Mouse (Mus musculus): Measurements from ENCODE around the gene Cel.
A peak's percentile ranks its signal among the peaks of the same experiment; 100 is the strongest.

The Cel gene

DNA sequence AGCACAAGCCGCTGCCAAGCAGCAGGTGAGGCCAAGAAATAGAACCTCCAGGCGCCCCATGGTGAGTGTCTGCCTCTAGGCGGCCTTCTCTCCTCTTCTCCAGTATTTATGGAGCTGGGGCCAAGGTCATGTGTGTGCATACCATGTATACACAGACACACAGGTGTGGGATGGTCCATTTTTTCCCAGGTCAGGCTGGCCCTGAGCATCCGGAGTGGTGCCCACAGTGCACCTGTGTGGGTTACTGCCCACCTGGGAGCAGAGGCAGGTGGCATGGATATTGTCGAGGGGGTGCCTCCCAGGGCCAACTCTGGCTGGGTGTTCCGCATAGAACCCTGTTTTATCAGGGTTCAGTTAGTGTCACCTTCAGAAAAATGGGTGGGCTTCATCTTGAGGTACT lies at the start of gene Cel:
Gene Cel, minus strand, starts transcription at position 101 of the 400 bp plus-strand sequence.
- no peak for DNase-seq

DNA sequence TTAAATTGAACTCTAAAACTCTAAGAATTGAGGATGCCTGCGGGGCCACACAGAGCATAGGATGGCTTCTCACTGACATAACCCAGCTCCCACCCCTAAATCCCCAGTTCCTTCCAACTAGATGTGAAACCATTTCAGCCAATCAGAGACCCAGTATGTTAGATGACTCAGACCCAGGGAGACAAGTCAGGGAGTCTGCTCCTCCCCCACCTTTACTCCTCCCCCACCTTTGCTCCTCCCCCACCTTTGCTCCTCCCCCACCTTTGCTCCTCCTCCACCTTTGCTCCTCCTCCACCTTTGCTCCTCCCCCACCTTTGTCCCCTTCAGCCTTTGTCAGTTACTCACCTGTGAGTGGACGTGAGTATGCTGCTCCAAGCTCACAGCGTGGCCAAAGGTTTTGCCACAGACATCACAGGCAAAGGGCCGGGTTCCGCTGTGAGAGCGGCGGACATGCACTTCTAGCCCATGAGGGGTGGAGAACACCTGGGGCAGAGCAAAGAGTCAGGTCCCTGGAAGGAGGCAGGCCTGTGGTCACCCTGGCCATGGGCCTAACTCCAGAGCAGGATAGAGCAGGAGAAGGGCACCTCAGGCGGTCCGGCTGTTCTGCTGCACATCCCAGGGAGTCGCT lies 49.3 kb upstream of the Cel start:
- DNase-seq: no peak

- no peak for DNase-seq
These were observed 48.2 kb upstream of the Cel start for GRCm38 (mm10) chr2:28611407-28611787.

DNA sequence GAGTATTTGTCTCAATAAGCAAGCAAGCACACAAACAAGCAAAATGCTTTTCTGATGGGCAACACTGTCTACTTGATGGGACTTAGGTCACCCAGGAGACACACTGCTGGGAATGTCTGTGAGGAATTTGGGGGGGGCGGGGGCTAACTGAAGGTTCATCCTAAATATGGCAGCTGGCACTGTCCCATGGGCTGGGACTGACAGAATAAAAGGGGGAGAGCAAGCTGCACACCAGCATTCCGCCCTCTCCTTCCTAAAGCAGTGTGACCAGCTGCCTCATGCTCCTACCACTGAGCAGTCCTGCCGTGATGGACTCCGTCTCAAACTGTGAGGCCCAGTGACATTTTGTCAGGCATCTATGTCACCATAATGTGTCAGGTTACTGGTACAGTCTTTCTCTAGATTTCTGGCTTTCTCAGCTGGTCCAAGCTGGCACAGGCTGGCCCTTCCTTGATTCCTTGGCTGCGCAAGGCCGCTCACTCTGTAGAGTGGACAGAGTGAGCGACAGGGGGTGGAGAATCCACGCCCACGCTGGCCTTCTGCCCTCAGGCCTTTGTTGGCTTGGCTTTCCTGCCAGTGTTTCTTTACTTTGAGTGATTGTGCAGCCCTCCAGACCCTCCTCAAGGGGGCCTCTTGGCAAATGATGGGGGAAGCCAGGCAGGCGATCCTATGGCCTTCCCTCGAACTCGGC lies 47.7 kb upstream of the Cel start:
- no peak for DNase-seq

- DNase-seq: no peak
These were observed 46.6 kb upstream of the Cel start for GRCm38 (mm10) chr2:28609851-28610250.

DNA sequence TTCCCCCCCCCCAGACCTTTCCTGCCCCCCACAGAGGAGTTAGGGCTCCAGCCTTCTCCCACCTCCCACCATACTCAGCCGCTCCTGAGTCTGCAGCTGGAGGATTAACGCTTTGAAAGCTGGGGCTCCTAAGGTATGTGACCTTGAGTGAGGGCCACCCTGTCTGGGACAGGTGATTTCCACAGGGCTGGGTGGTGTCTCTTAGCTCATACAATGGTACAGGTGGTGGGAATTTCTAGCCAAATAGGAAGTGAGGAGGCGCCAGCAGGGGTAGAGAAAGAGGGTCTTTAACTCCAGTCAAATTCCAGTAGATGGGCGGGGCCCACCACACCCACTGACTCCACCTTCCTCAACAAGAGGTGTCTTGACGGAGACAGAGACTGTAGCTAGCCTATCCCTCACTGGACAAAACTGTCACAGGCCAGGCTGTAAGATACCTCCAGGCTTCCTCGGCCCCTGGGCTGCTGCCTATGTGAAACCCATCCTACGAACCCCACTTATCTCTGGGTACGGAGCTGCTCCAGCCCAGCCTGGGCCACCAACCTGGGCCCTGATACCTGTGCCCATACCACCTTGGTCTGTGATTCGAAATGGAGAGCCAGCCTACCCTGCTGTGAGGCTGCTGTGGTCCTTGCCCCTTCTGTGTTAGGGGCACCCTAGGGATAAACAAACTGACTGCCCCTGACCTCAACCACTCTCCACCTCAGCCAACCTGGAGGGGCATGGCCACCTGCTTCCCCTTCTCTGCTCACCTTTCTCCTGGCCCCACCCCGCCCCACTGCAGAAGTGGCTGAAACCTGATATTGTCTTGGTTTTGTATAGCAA lies 44.4 kb upstream of the Cel start:
- no peak for DNase-seq

- DNase-seq: no peak
These were observed 43.6 kb upstream of the Cel start for GRCm38 (mm10) chr2:28606601-28607340.

GRCm38 (mm10) chr2:28605789-28606541 lies 42.8 kb upstream of the Cel start:
- DNase-seq: no peak

DNA sequence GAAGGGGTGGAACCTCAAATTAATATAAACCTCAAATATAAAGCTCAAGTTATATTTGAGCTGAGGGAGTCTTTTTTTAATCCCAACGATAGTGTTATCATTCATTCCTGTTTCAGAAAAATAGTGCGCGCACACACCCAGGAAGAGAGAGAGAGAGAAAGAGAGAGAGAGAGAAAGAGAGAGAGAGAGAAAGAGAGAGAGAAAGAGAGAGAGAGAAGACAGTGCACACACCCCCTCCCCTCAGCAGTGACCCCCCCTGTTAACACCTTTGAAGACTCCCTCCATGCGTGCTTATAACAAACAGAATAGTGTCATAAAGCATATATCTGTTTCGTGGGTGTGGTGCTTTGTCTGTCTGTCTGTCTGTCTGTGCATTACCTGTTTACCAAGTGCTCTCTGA lies 40.3 kb upstream of the Cel start:
- no peak for DNase-seq

- no peak for DNase-seq
These were observed 38.8 kb upstream of the Cel start for GRCm38 (mm10) chr2:28601720-28602590.

DNA sequence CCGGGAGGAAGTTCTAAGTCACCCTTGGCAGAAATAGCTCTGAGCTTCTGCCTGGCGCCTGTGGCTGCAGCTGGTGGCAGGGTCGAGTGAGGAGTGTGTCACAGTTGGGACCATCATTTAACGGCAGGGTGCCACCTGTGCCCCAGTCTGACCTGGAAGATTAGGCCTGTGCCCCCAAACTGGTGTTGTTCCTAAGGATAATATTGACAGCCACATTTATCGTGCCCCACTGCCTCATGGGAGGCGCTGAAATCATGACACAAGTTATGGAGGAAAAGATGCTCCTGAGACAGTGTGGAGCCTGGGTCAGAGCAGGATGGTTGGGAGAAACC lies 36.3 kb upstream of the Cel start:
- no peak for DNase-seq

DNA sequence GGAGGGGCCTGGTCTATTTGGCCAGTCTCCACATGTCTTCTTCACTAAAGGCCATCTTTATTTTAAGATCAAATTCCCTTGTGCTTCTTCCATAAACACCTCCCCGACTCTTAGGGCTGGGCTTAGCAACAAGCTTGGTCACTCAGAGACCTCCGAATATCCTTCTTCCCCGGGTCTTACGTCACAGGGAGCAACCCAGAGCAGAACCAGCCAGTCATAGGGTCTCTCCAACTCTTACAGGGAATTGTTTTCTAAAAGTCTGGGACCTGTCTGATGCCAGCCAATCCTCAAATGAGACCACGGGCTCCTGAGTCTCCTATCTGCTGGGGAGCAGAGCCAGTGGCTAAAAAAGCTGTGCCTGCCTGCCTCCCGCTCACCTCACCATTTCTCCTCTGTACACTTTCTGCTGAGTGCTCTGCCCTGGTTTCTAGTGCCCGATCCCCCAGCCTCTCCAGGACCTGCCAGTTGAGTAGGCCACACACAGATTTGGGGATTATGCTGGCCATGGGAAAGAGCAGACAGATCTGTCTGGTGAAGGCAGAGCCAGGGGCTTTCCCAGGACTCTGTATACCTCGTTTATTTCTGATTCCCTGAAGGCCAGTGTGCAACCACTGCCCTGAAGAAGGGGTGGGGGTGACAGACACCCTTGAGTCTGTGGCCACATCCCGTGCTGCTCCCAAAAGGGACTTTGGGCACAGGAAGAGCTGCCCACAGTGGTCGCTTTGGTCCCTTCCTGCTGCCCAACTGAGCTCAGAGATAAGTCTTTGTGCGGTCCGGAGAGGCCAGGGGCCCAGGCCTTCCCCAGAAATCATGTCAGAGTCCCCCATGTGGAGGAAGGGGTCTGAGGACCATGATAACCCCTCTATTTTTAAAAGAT lies 35.7 kb upstream of the Cel start:
- DNase-seq: no peak

DNA sequence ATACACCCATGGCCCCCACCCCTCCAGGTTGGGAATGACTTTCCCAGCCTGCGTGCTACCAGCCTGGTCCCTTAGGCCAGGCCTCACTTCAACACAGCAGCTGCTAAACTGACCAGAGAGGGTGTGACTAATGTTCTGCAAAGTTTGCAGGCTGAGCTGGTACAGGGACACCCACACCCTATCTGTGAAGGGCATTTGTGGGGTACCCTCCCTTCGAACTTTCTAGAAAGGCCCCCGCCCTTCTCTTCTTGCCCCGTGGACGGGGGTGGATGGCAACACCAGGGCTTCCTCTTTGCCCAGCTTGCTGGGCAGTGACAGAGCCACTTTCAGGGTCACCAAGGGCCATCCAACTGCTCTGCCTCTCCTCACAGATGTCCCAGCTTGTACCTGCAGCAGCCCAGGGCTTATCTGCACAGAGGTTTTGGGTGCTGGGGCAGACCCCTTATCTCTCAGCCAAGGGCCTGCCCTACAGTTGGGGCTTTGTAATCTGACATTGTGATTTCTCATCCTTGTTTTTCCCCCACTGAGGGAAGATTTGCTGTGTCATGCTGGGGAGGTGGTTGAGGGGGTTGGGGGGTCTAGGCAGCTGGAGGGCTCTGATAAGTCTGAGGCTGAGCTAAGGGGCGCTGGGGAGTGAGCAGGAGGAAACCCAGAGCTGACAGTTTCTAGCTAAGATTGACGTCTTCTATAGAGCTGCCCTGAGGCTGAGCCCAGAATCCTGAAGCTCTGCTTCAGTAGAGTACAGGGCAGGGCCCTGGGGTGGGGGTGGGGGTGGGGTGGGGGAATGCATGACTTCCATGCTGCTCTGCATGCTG lies 34.7 kb upstream of the Cel start:
- no peak for DNase-seq

DNA sequence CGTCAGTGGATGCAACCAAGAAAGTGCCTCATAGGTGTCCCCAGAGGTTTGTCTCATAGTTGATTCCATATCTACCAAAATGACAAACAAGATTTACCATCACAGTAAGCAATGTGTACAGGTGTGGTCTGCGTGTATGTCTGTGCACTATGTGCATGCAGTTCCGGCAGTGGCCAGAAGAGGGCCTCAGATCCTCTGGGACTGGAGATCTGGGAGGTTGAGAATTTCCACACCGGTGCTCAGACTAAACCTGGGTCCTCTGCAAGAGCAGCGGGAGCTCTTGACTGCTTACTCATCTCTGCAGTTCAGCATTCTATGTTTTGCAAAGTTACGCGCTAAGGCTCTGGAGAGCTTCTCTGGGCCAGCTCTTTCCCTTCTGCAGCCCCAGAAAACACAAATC lies 33.8 kb upstream of the Cel start:
- DNase-seq: no peak

- no peak for DNase-seq
These were observed 32.8 kb upstream of the Cel start for GRCm38 (mm10) chr2:28596021-28596420.

DNA sequence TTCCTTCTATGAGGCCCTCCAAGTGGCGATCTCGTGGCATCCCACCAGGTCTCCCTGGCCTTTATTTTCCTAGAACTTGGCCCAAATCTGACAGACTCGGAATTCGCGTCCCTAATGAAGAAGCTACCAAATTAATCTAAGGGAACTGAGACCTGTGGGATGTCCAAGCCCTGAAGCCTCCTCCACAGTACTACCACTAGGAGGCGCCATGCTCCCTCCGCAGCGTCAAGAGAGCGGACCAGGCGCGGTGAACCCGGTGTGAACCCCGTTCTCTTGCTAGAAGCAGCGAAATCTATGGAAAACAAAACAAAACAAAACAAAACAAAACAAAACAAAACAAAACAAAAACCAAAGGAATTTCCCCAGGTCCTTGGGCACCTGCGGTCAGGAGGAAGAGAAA lies 29.6 kb upstream of the Cel start:
- DNase-seq: peak; percentile 39 to 72

GRCm38 (mm10) chr2:28591479-28591878 lies 28.3 kb upstream of the Cel start:
- DNase-seq: no peak

- no peak for DNase-seq
These were observed 25.4 kb upstream of the Cel start for GRCm38 (mm10) chr2:28588574-28588973.

- DNase-seq: no peak
These were observed 22.5 kb upstream of the Cel start for GRCm38 (mm10) chr2:28585730-28586129.
